Mouse (Mus musculus): ENCODE measurements around the gene Rab3c.

Rab3c gene

GRCm38 (mm10) chr13:110093720-110094685 lies 186.8 kb downstream of the Rab3c start:
- no peak for DNase-seq (ENCODE audit: low spot score)

- no peak for DNase-seq (ENCODE audit: low spot score)
These were observed 196.8 kb downstream of the Rab3c start for GRCm38 (mm10) chr13:110083961-110084360.

- DNase-seq (ENCODE audit: low spot score), result no peak
These were observed 199.6 kb downstream of the Rab3c start for GRCm38 (mm10) chr13:110081174-110081573.

- DNase-seq (ENCODE audit: low spot score), result no peak
These were observed 205.2 kb downstream of the Rab3c start for GRCm38 (mm10) chr13:110075587-110075986.

- no peak for DNase-seq (ENCODE audit: low spot score)
These were observed 206.6 kb downstream of the Rab3c start for GRCm38 (mm10) chr13:110074180-110074579.

GRCm38 (mm10) chr13:110067149-110067548 lies 213.6 kb downstream of the Rab3c start:
- no peak for DNase-seq (ENCODE audit: low spot score)

GRCm38 (mm10) chr13:110066674-110067073 lies 214.1 kb downstream of the Rab3c start:
- no peak for DNase-seq (ENCODE audit: low spot score)

- DNase-seq (ENCODE audit: low spot score), result peak; percentile 46
These were observed 217.9 kb downstream of the Rab3c start for GRCm38 (mm10) chr13:110062835-110063411.

GRCm38 (mm10) chr13:110062288-110062687 lies 218.5 kb downstream of the Rab3c start:
- DNase-seq (ENCODE audit: low spot score), result no peak

GRCm38 (mm10) chr13:110054538-110054937 lies 226.3 kb downstream of the Rab3c start:
- DNase-seq (ENCODE audit: low spot score), result no peak

GRCm38 (mm10) chr13:110048767-110049434 lies 231.9 kb downstream of the Rab3c start:
- DNase-seq (ENCODE audit: low spot score), result no peak

- DNase-seq (ENCODE audit: low spot score), result no peak
These were observed 236.4 kb downstream of the Rab3c start for GRCm38 (mm10) chr13:110044418-110044817.

- peak; percentile 35 for DNase-seq (ENCODE audit: low spot score)
These were observed 240.9 kb downstream of the Rab3c start for GRCm38 (mm10) chr13:110039779-110040498.

GRCm38 (mm10) chr13:110039170-110039569 lies 241.6 kb downstream of the Rab3c start:
- DNase-seq (ENCODE audit: low spot score), result no peak

GRCm38 (mm10) chr13:110038521-110038920 lies 242.3 kb downstream of the Rab3c start:
- no peak for DNase-seq (ENCODE audit: low spot score)

- DNase-seq (ENCODE audit: low spot score), result no peak
These were observed 245.9 kb downstream of the Rab3c start for GRCm38 (mm10) chr13:110034885-110035284.

- DNase-seq (ENCODE audit: low spot score), result no peak
These were observed 246.8 kb downstream of the Rab3c start for GRCm38 (mm10) chr13:110034041-110034440.

GRCm38 (mm10) chr13:110031886-110032285 lies 248.9 kb downstream of the Rab3c start:
- DNase-seq (ENCODE audit: low spot score), result no peak

- no peak for DNase-seq (ENCODE audit: low spot score)
These were observed 249.7 kb downstream of the Rab3c start for GRCm38 (mm10) chr13:110031061-110031460.

GRCm38 (mm10) chr13:110024381-110025161 lies 256.2 kb downstream of the Rab3c start:
- DNase-seq (ENCODE audit: low spot score), result no peak

- no peak for DNase-seq (ENCODE audit: low spot score)
These were observed 257.8 kb downstream of the Rab3c start for GRCm38 (mm10) chr13:110023031-110023430.
